Mouse (Mus musculus): Measurements from ENCODE around the gene Dgkg.

- TF ChIP-seq EP300 (IDR thresholded peaks at IDR 0.05; ENCODE audit: low read depth): no peak
- TF ChIP-seq CTCF (IDR thresholded peaks at IDR 0.05; ENCODE audit: low read depth): no peak
Measured at GRCm38 (mm10) chr16:22501855-22502254, 155.2 kb downstream of the Dgkg start.

All from heart, postnatal 0 days (tissue).